Mouse (Mus musculus): ENCODE measurements around the gene Gstt3. TPM values are rescaled to one million over a fixed set of nuclear protein-coding genes. Genes with fewer than 3 reads are reported as not detected.

Gstt3 gene
- 1 to 10 TPM; 3.7 to 5.6 TPM for total RNA-seq (2021)
- long read RNA-seq, partial matches to known transcripts: 0 of 2 reads
- long read RNA-seq, other reads (novel, unspliced or antisense): 0 of 2 reads

DNA sequence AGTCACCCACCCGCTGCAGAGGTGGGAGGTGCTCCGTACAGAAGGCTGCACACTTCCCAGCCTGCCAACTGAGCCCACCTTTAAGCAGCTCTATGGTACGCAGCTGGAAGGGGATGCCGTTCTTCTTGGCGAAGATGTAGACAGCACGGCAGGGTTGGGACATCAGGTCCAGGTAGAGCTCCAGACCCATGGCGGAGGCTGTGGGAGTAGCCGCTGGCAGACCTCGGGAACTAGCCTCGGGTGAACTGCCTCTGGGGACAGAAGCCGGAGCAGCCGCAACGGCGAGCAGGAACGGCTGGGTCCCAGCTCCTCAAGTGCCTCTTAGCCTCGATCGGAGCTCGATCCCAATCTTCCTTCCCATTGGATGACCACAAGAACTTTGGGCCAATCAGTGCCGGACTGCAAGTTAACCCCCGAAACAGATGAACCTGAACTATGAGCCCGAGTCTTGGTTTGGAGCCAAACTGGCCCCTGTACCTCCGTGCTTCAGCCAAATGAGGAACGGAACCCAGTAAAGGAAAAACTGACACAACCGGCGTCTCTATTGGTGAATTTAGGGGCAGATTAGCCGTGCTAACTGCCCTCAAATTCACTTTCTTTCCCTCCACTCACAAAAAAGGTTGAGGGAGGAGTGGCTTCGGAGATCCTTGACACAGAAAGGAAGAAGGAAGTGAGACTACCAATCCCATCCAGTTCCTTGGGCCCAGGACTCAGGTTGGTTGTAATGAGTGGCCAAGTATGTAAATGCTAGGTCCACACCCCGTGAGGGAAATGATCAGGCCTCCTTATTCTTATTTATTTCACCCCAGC, at the start of gene Gstt3, which contains the start of gene Gm20441:
Gstt3 (minus strand) TSS at position 646 of the 810 bp plus-strand sequence.
Gm20441 (minus strand) TSS at position 186 of the 810 bp plus-strand sequence.
- DNase-seq (ENCODE audit: low spot score in 2 of 2): no peak

DNA sequence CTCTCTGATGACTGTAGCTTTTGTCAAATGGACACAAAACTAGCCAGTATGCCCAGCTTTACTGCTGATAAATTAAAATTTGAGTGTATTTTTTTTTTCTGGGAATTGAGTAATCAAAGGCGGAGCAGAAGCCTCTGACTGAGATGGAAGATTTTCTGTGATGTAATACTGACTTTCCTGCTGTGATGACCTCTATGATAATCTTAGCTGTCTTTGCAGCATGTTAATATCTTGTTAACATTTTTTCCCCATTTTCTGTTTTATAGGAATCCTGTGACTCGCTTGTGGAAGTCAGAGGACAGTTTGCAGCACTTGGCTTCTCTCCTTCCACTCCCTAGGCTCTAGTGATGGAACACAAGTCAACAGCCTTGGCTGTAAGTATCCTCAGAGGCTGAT, 49.1 kb upstream of the Gstt3 start:
- DNase-seq (ENCODE audit: low spot score in 2 of 2): no peak

- DNase-seq (ENCODE audit: low spot score in 2 of 2): no peak
Observed at GRCm38 (mm10) chr10:75829529-75830274, 48.5 kb upstream of the Gstt3 start.

- peak; percentile 21 to 51 for DNase-seq (ENCODE audit: low spot score in 2 of 2)
Observed at GRCm38 (mm10) chr10:75828500-75828931, 47.3 kb upstream of the Gstt3 start.

- DNase-seq (ENCODE audit: low spot score in 2 of 2): no peak
Observed at GRCm38 (mm10) chr10:75827668-75828360, 46.6 kb upstream of the Gstt3 start.

DNA sequence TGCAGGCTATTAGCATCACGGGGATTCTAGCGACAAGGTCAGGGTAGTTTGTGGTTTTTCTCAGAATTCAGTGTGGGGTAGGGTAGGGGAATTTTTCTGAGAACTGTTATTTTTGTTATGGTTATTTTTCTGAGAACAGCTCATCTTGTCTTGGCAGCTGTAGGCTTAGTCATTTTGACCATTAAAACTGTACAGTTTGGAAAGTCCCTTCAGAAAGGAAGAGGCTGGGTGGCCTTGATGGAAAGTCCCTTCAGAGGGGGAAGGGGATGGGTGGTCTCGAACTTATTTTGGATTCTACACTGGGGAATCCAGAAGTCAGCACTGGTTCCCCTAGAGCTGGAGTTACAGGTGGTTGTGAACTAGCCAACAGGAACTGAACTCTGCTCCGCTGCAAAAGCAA, 43.3 kb upstream of the Gstt3 start:
- DNase-seq (ENCODE audit: low spot score in 2 of 2): no peak

GRCm38 (mm10) chr10:75823782-75824181, 42.6 kb upstream of the Gstt3 start:
- DNase-seq (ENCODE audit: low spot score in 2 of 2): no peak

GRCm38 (mm10) chr10:75822443-75822842, 41.2 kb upstream of the Gstt3 start, which contains the start of gene Gstt4:
Gene Gstt4, minus strand, starts transcription at chr10:75822543.
- no peak for DNase-seq (ENCODE audit: low spot score in 2 of 2)

DNA sequence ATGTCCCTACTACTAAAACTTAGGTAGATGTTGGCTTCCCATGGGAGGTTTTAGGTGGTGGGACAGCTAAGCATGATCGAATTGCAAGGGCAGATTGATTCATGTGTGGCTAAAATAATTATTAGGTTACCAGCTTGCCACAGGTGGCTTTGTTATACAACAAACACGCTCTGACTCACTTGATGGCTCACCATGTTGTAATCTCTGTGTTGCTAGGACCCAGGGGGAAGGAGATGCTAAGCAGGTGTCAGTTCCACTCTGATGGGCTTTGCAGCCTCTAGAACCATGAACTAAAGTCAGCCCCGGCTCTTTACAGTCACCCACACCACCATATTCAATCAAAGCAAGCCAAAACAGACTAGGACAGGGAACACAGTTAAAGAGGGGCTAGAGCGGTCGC, 38.7 kb upstream of the Gstt3 start:
- DNase-seq (ENCODE audit: low spot score in 2 of 2): no peak

GRCm38 (mm10) chr10:75818641-75819040, 37.4 kb upstream of the Gstt3 start:
- DNase-seq (ENCODE audit: low spot score in 2 of 2): no peak

DNA sequence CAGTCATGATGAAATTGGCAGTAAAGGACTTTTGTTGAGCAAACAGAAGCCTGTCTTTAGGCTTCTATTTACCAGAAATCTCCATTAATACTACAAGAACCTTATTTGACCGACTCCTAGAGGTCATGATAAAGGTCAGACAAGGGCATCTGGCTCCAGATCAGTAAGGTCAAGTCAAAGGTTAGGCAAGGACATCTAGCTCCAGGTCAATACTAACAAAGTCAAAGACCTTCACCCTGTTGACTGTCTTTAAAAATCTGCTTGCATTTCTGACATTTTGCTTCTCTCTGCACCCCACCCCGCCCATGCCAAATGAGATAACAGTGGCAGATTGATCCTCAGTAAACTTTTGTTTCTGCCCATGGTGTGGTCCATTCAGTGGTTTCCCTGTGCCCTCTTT, 23.0 kb upstream of the Gstt3 start:
- no peak for DNase-seq (ENCODE audit: low spot score in 2 of 2)

GRCm38 (mm10) chr10:75798176-75798696, 17.0 kb upstream of the Gstt3 start, which contains the start of gene Gstt1:
Gene Gstt1, minus strand, starts transcription at chr10:75798584.
- DNase-seq (ENCODE audit: low spot score in 2 of 2): peak in 1 of 2 experiments; percentile 23

DNA sequence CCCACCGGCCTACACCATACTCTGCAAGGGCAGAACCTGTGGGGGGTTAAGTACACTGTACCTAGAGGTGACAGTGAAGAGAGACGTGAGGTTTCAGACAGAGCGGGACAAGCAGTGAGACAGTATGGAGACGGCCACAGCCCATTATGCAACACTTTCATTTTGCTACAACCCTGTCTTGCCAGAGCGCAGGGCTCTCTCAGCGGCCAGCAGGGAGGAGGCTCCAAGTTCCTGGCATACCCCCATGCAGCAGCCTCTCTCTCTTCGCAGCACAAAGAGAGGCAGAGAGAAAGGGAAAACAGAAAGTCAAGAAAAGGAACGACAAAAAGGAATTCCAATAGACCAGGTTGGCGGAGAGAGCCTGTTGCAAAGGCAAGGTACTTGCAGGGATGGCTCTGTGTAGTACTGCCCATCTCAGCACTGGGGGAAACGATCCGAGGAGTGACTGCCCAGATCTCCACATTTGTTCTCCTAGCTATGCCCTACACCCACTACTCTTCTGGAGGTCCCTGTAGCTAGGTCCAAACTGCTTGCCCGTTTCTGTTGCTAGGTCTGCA, 16.5 kb upstream of the Gstt3 start:
- peak; percentile 25 to 40 for DNase-seq (ENCODE audit: low spot score in 2 of 2)

DNA sequence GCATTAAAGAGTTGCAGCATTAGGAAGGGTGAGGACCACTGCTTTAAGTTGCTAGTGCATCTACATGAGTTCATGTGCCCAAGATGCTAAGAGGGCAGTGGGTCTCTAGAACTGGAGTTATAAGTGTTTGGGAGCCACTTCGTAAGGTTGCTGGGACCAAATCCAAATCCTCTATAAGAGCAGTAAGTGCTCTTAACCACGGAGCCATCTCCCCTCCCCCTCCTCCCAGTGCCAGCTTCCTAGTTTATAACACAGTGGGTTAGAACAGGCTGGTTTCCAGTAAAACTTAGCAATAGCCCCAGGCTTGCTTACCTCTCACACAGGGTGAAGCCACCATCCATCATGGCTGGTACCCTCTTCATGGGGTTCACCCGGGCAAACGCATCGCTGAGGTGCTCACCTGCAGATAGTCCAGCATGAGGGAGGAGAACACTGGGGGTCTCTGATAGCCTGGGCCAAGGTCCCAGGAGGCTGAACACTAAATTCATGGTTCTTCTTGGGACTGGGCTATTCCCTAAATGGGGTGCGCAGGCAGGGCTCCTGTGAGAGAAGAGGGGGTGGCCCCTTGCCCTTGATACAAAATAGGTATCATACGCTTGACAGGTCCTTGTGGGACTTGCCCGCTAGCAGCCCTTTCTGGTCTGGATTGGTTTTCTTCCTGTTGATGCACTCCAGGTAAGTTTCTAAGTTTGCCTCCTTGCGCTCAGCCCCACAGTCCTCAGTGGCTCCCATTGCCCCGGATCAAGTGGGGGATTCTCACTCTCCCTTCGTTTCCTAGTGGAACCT, 15.7 kb upstream of the Gstt3 start:
- no peak for DNase-seq (ENCODE audit: low spot score in 2 of 2)

GRCm38 (mm10) chr10:75794880-75795279, 13.7 kb upstream of the Gstt3 start:
- DNase-seq (ENCODE audit: low spot score in 2 of 2): no peak

DNA sequence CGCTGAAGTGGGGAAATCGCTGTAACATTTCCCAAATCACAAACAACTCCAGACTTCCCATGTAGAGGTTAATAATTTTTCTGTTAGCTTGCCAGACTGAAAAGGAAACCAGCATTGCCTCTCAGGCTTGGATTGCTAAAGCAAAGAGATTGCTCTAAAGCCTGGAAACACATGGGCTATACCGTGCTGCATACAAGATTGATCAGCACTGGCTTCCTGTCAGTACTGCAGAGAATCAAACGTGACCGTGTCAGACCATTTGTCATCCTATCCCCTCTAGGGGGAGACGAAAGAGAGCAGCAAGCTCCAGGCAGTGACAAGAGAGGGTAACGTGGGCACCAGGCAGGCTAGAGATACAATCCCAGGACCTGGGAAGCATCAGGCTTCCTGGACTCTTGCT, 9.6 kb upstream of the Gstt3 start:
- DNase-seq (ENCODE audit: low spot score in 2 of 2): peak in 1 of 2 experiments; percentile 9

DNA sequence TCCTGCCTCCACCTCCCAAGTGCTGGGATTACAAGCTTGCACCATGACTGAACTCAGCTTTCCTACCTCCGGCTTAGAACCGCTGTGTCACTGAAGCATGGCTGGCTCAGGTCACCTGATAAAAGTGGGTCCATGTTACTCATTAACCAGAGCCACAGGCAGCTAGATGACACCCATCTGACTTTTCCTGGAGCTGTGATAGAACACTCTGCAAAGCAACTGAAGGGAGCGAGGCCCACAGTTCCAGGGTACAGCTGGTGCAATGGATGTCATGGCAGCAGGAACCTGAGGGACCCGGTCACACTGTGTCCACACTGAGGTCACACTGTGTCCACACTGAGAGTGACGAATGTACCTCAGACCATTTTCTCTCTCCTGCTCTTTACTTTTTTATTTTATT, 8.6 kb upstream of the Gstt3 start:
- no peak for DNase-seq (ENCODE audit: low spot score in 2 of 2)

DNA sequence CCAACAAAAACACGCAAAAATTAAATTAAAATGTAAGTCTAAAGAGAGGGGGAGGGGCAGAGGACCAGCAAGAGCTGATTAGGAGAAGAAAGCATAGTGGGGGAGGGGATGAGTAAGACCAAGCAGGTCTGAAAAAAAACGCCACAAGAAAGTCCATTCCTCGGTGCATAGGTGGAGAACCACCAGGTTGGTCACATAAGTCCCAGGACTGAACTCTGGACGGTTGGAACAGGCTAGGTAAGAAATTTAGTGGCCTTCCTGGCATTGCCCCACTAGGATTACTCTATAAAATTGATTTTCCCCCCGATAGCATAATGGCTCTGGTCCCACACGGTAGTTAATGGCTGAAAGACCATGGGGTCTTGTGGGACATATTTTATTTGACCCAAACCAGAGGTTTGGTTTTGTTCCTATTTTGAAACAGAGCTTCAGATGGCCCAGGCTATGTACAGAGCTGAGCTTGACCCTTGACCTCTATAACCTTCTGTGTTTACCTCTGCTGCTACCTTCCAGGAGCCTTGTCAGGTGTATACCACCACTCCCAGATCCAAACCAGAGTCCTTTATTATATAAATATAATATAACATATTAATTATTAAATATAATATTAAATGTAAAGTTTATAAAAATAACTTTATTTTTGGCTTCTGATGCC, 8.0 kb upstream of the Gstt3 start:
- no peak for DNase-seq (ENCODE audit: low spot score in 2 of 2)

- DNase-seq (ENCODE audit: low spot score in 2 of 2): no peak
Observed at GRCm38 (mm10) chr10:75788277-75788676, 7.1 kb upstream of the Gstt3 start.

All from layer of hippocampus, adult 18-20 months (tissue).